Mouse (Mus musculus): Measurements from ENCODE around the gene Eif5a2.

Gene Eif5a2

GRCm38 (mm10) chr3:28808039-28808643 is 27.1 kb downstream of the Eif5a2 start:
- in situ Hi-C loops (cut with MboI; ENCODE audit: low sequenced_read_pairs): no loop called here

GRCm38 (mm10) chr3:28811441-28811840 is 30.4 kb downstream of the Eif5a2 start:
- in situ Hi-C loops (cut with MboI; ENCODE audit: low sequenced_read_pairs): no loop called here

- in situ Hi-C loops (cut with MboI; ENCODE audit: low sequenced_read_pairs): no loop called here
These were observed 33.3 kb downstream of the Eif5a2 start for GRCm38 (mm10) chr3:28814361-28814760.

- in situ Hi-C loops (cut with MboI; ENCODE audit: low sequenced_read_pairs): no loop called here
These were observed 35.0 kb downstream of the Eif5a2 start for GRCm38 (mm10) chr3:28816010-28816540.

DNA sequence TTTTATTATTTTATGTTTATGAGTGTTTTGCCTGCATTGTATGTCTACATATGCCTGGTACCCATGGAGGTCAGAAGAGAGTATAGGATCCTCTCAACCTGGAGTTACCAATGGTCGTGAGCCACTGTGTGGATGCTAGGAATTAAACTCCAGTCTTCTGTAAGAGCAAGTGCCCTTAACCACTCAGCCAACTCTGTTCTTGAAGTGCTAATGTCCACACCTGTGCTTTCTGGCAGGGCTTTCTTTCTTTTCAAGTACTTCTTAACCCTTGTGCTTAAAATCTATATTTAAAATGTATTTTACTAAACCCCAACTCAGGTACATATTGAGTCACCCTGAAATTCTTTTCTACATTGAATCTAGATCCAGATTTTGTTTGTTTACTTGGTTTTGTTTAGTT is 45.2 kb downstream of the Eif5a2 start:
- in situ Hi-C loops (cut with MboI; ENCODE audit: low sequenced_read_pairs): no loop called here

- in situ Hi-C loops (cut with MboI; ENCODE audit: low sequenced_read_pairs): no loop called here
These were observed 46.5 kb downstream of the Eif5a2 start for GRCm38 (mm10) chr3:28827605-28828004.

- in situ Hi-C loops (cut with MboI; ENCODE audit: low sequenced_read_pairs): no loop called here
These were observed 48.4 kb downstream of the Eif5a2 start for GRCm38 (mm10) chr3:28829454-28829853.

- in situ Hi-C loops (cut with MboI; ENCODE audit: low sequenced_read_pairs): no loop called here
These were observed 55.8 kb downstream of the Eif5a2 start for GRCm38 (mm10) chr3:28836796-28837371.

GRCm38 (mm10) chr3:28841886-28842649 is 61.0 kb downstream of the Eif5a2 start:
- in situ Hi-C loops (cut with MboI; ENCODE audit: low sequenced_read_pairs): no loop called here

- in situ Hi-C loops (cut with MboI; ENCODE audit: low sequenced_read_pairs): no loop called here
These were observed 62.2 kb downstream of the Eif5a2 start for GRCm38 (mm10) chr3:28843231-28843630.

DNA sequence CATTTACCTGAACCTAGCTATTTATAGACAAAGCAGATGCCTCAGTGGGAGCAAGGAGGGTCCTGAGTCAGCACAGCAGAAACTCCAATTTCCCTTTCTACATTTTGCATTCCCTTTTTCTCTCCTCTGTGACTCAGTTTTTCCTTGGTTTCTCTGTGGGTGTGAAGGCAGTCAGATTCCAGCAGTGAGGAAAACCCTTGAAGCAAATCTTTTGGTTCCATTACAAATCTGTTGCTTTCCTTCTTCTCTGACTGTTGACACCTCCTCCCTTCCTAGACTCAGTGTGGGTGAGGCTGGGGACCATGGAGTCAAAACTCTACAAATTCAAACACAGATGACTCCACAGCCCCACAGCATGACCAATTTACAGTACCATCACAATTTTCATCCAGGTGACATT is 66.0 kb downstream of the Eif5a2 start:
- in situ Hi-C loops (cut with MboI; ENCODE audit: low sequenced_read_pairs): no loop called here
